Mouse (Mus musculus) limb, embryonic 10.5 days (tissue): Measurements from ENCODE around the gene Gmds. TPM values are rescaled to one million over a fixed set of nuclear protein-coding genes. Genes with fewer than 3 reads are reported as not detected.

ENCODE experiments used
- DNase-seq: peaks from one replicate; pipeline ENCODE4 v3.0.0-alpha.2; 2017; ENCODE audit warnings: low spot score
- H3K27ac ChIP-seq: fragments of 300-500 bp; sonication (generic); 2 replicates; pipeline ENCODE4 v1.5.1; 2016; ENCODE audit warnings: mild to moderate bottlenecking
- H3K27me3 ChIP-seq: fragments of 300-500 bp; sonication (generic); 2 replicates; pipeline ENCODE4 v1.6.1; 2016; ENCODE audit warnings: low read depth, mild to moderate bottlenecking; ENCODE audit not compliant: poor library complexity, severe bottlenecking
- H3K36me3 ChIP-seq: fragments of 300-500 bp; sonication (generic); 2 replicates; pipeline ENCODE4 v1.6.1; 2016; ENCODE audit warnings: mild to moderate bottlenecking, moderate library complexity
- H3K4me1 ChIP-seq: fragments of 300-500 bp; sonication (generic); 2 replicates; pipeline ENCODE4 v1.6.1; 2016
- H3K4me3 ChIP-seq: fragments of 300-500 bp; sonication (generic); 2 replicates; pipeline ENCODE4 v1.5.1; 2016; ENCODE audit warnings: mild to moderate bottlenecking, moderate library complexity
- H3K9me3 ChIP-seq: fragments of 300-500 bp; sonication (generic); replicated peaks from 2 replicates; pipeline ENCODE4 v1.6.1; 2016; ENCODE audit warnings: mild to moderate bottlenecking
- WGBS: fragments of 180-500 bp; shearing (Covaris S2); methylation state at CpG from one replicate; pipeline ENCODE4 v1.1.7; 2016; 5-methylcytosine and 5-hydroxymethylcytosine counted together
- polyA plus RNA-seq: library from polyadenylated mRNA; unstranded; fragments of >200 nt; fragmentation: Nextera tagmentation; extraction: Ambion mirVana; gene quantifications from 2 replicates; pipeline ENCODE4 v1.2.1, GENCODE M21; 2016

Gmds gene
- polyA plus RNA-seq, 1 experiment from 2014 or later: 22.9 TPM

GRCm38 (mm10) chr13:31849258-31849971 lies 489.1 kb downstream of the Gmds start:
- no peak overlapping the region for H3K27ac ChIP-seq
- 24% methylated on average over 5 of the region's 5 CpGs for WGBS

GRCm38 (mm10) chr13:31835802-31836201 lies 502.7 kb downstream of the Gmds start:
- WGBS: 87% methylated on average over 4 of the region's 4 CpGs
- Histone ChIP-seq H3K4me3 (no peak overlapping the region), H3K36me3 (no peaks in the 10 kb centered on the region), H3K27me3 (peaks cover 82% of the 10 kb centered on the region), H3K27ac (no peak overlapping the region), H3K9me3 (no peaks in the 10 kb centered on the region), H3K4me1 (peaks cover 5% of the 10 kb centered on the region)
- no peak for DNase-seq

More at GRCm38 (mm10) chr13:31849258-31849971, 489.1 kb downstream of the Gmds start:
- Histone ChIP-seq H3K4me3 (no peak overlapping the region), H3K9me3 (no peaks in the 10 kb centered on the region), H3K27me3 (peaks cover 73% of the 10 kb centered on the region), H3K36me3 (no peaks in the 10 kb centered on the region), H3K4me1 (peaks cover 31% of the 10 kb centered on the region)
- no peak for DNase-seq

- Histone ChIP-seq H3K27me3 (peaks cover 93% of the 10 kb centered on the region), H3K4me3 (no peak overlapping the region), H3K27ac (no peak overlapping the region), H3K9me3 (no peaks in the 10 kb centered on the region), H3K4me1 (peaks cover 10% of the 10 kb centered on the region), H3K36me3 (no peaks in the 10 kb centered on the region)
- WGBS: 60% methylated on average over 9 of the region's 9 CpGs
- no peak for DNase-seq
Observed at GRCm38 (mm10) chr13:31830332-31830731, 508.2 kb downstream of the Gmds start.

GRCm38 (mm10) chr13:31828446-31828845 lies 510.1 kb downstream of the Gmds start:
- WGBS: 91% methylated on average over 4 of the region's 4 CpGs
- Histone ChIP-seq H3K4me3 (no peak overlapping the region), H3K9me3 (no peaks in the 10 kb centered on the region), H3K36me3 (no peaks in the 10 kb centered on the region), H3K4me1 (peaks cover 28% of the 10 kb centered on the region), H3K27ac (no peak overlapping the region), H3K27me3 (peaks cover 90% of the 10 kb centered on the region)
- DNase-seq: no peak

GRCm38 (mm10) chr13:31827820-31828332 lies 510.7 kb downstream of the Gmds start:
- H3K36me3 ChIP-seq: no peaks in the 10 kb centered on the region
- 69% methylated on average over 3 of the region's 3 CpGs for WGBS
- H3K9me3 ChIP-seq: no peaks in the 10 kb centered on the region
- H3K27me3 ChIP-seq: peaks cover 85% of the 10 kb centered on the region
- DNase-seq: no peak
- H3K4me3 ChIP-seq: no peak overlapping the region
- peaks cover 32% of the 10 kb centered on the region for H3K4me1 ChIP-seq
- H3K27ac ChIP-seq: no peak overlapping the region

- peaks cover 40% of the 10 kb centered on the region for H3K4me1 ChIP-seq
- H3K27me3 ChIP-seq: peaks cover 85% of the 10 kb centered on the region
- no peak overlapping the region for H3K27ac ChIP-seq
- DNase-seq: no peak
- no peak overlapping the region for H3K4me3 ChIP-seq
- 80% methylated on average over 5 of the region's 5 CpGs for WGBS
- H3K36me3 ChIP-seq: no peaks in the 10 kb centered on the region
- no peaks in the 10 kb centered on the region for H3K9me3 ChIP-seq
Observed at GRCm38 (mm10) chr13:31827160-31827559, 511.4 kb downstream of the Gmds start.

GRCm38 (mm10) chr13:31825180-31825579 lies 513.4 kb downstream of the Gmds start:
- Histone ChIP-seq H3K9me3 (no peaks in the 10 kb centered on the region), H3K36me3 (no peaks in the 10 kb centered on the region), H3K4me3 (no peak overlapping the region), H3K4me1 (peaks cover 54% of the 10 kb centered on the region), H3K27ac (no peak overlapping the region), H3K27me3 (peaks cover 81% of the 10 kb centered on the region)
- WGBS: 96% methylated on average over 1 of the region's 1 CpGs
- DNase-seq: no peak

GRCm38 (mm10) chr13:31823316-31823715 lies 515.2 kb downstream of the Gmds start:
- Histone ChIP-seq H3K27ac (no peak overlapping the region), H3K4me3 (no peak overlapping the region), H3K9me3 (no peaks in the 10 kb centered on the region), H3K27me3 (peaks cover 82% of the 10 kb centered on the region), H3K36me3 (no peaks in the 10 kb centered on the region), H3K4me1 (peaks cover 70% of the 10 kb centered on the region)
- 7% methylated on average over 5 of the region's 5 CpGs for WGBS
- no peak for DNase-seq

- Histone ChIP-seq H3K27me3 (peaks cover 82% of the 10 kb centered on the region), H3K4me3 (peak overlapping the region; percentile 38), H3K9me3 (no peaks in the 10 kb centered on the region), H3K36me3 (no peaks in the 10 kb centered on the region), H3K4me1 (peaks cover 89% of the 10 kb centered on the region), H3K27ac (peak overlapping the region; percentile 71; the same call in 1 of the 2 replicates)
- no peak for DNase-seq
- 7% methylated on average over 6 of the region's 6 CpGs for WGBS
Observed at GRCm38 (mm10) chr13:31821050-31821449, 517.5 kb downstream of the Gmds start.

GRCm38 (mm10) chr13:31820587-31821017 lies 517.9 kb downstream of the Gmds start:
- Histone ChIP-seq H3K27ac (peak overlapping the region; percentile 71), H3K36me3 (no peaks in the 10 kb centered on the region), H3K27me3 (peaks cover 84% of the 10 kb centered on the region), H3K4me1 (peaks cover 93% of the 10 kb centered on the region), H3K9me3 (no peaks in the 10 kb centered on the region), H3K4me3 (peak overlapping the region; percentile 38)
- DNase-seq: peak; percentile 83
- under 1% methylated on average over 16 of the region's 16 CpGs for WGBS

- no peaks in the 10 kb centered on the region for H3K36me3 ChIP-seq
- peaks cover 83% of the 10 kb centered on the region for H3K27me3 ChIP-seq
- no peaks in the 10 kb centered on the region for H3K9me3 ChIP-seq
- peak overlapping the region; percentile 0; the same call in 1 of the 2 replicates for H3K4me3 ChIP-seq
- DNase-seq: no peak
- H3K27ac ChIP-seq: peak overlapping the region; percentile 58
- peaks cover 96% of the 10 kb centered on the region for H3K4me1 ChIP-seq
- WGBS: 20% methylated on average over 14 of the region's 14 CpGs
Observed at GRCm38 (mm10) chr13:31819664-31820405, 518.7 kb downstream of the Gmds start.

GRCm38 (mm10) chr13:31818337-31818736 lies 520.2 kb downstream of the Gmds start:
- Histone ChIP-seq H3K9me3 (no peaks in the 10 kb centered on the region), H3K36me3 (no peaks in the 10 kb centered on the region), H3K27ac (peak overlapping the region; percentile 39; the same call in 1 of the 2 replicates), H3K27me3 (peaks cover 87% of the 10 kb centered on the region), H3K4me1 (peaks cover 95% of the 10 kb centered on the region), H3K4me3 (no peak overlapping the region)
- peak; percentile 61 for DNase-seq
- WGBS: 15% methylated on average over 7 of the region's 7 CpGs
